Mouse (Mus musculus): ENCODE measurements around the gene Gm10959. TPM values are rescaled to one million over a fixed set of nuclear protein-coding genes. Genes with fewer than 3 reads are reported as not detected.

Gene Gm10959
- polyA plus RNA-seq, 1 experiment from 2014 or later: not detected

- Histone ChIP-seq H3K36me3 (ENCODE audit: control insufficient read depth, insufficient read depth) (no peaks in the 10 kb centered on the region), H3K4me3 (replicated peaks; ENCODE audit: low read length) (no peak overlapping the region), H3K27me3 (replicated peaks; ENCODE audit: control insufficient read depth, insufficient read depth, low read length) (no peaks in the 10 kb centered on the region), H3K4me2 (ENCODE audit: low read length) (no peak overlapping the region), H3K9ac (replicated peaks; ENCODE audit: low read depth, low read length) (no peak overlapping the region), H3K27ac (ENCODE audit: low read length) (no peak overlapping the region), H3K9me3 (ENCODE audit: control insufficient read depth, low read length) (no peaks in the 10 kb centered on the region), H3K4me1 (replicated peaks; ENCODE audit: control insufficient read depth, insufficient read depth, low read length) (no peaks in the 10 kb centered on the region)
- 86% methylated on average over 1 of the region's 1 CpGs for WGBS
- no peak for ATAC-seq
Measured at GRCm38 (mm10) chr3:122871596-122871995, 47.6 kb downstream of the Gm10959 start.

- no peaks in the 10 kb centered on the region for H3K9me3 ChIP-seq (ENCODE audit: control insufficient read depth, low read length)
- 100% methylated on average over 1 of the region's 1 CpGs for WGBS
- ATAC-seq: no peak
Measured at GRCm38 (mm10) chr3:122868270-122868669, 50.9 kb downstream of the Gm10959 start.

GRCm38 (mm10) chr3:122865092-122865491 is 54.1 kb downstream of the Gm10959 start:
- Histone ChIP-seq H3K27me3 (replicated peaks; ENCODE audit: control insufficient read depth, insufficient read depth, low read length) (no peaks in the 10 kb centered on the region), H3K4me2 (ENCODE audit: low read length) (no peak overlapping the region), H3K36me3 (ENCODE audit: control insufficient read depth, insufficient read depth) (no peaks in the 10 kb centered on the region), H3K4me3 (replicated peaks; ENCODE audit: low read length) (no peak overlapping the region), H3K9me3 (ENCODE audit: control insufficient read depth, low read length) (no peaks in the 10 kb centered on the region), H3K4me1 (replicated peaks; ENCODE audit: control insufficient read depth, insufficient read depth, low read length) (no peaks in the 10 kb centered on the region), H3K9ac (replicated peaks; ENCODE audit: low read depth, low read length) (no peak overlapping the region), H3K27ac (ENCODE audit: low read length) (no peak overlapping the region)
- ATAC-seq: no peak
- WGBS: 81% methylated on average over 4 of the region's 4 CpGs

More at GRCm38 (mm10) chr3:122868270-122868669, 50.9 kb downstream of the Gm10959 start:
- no peak overlapping the region for H3K4me3 ChIP-seq (replicated peaks; ENCODE audit: low read length)
- H3K27me3 ChIP-seq (replicated peaks; ENCODE audit: control insufficient read depth, insufficient read depth, low read length): no peaks in the 10 kb centered on the region
- no peak overlapping the region for H3K9ac ChIP-seq (replicated peaks; ENCODE audit: low read depth, low read length)
- H3K27ac ChIP-seq (ENCODE audit: low read length): no peak overlapping the region
- no peaks in the 10 kb centered on the region for H3K4me1 ChIP-seq (replicated peaks; ENCODE audit: control insufficient read depth, insufficient read depth, low read length)
- H3K36me3 ChIP-seq (ENCODE audit: control insufficient read depth, insufficient read depth): no peaks in the 10 kb centered on the region
- H3K4me2 ChIP-seq (ENCODE audit: low read length): no peak overlapping the region

Other genes starting within 250 kb of the Gm10959 start
- 2.8 and 3.2 TPM in 2 replicates for gene Pde5a, start 190.4 kb downstream of the Gm10959 start, polyA plus RNA-seq (2015; fragmentation: Nextera tagmentation; extraction: Ambion mirVana)
- gene Fabp2, start 24.3 kb downstream of the Gm10959 start, polyA plus RNA-seq (2015; fragmentation: Nextera tagmentation; extraction: Ambion mirVana): not detected in 2 replicates
- 76.8 and 87.4 TPM in 2 replicates for gene 1810037I17Rik, start 4.8 kb upstream of the Gm10959 start, polyA plus RNA-seq (2015; fragmentation: Nextera tagmentation; extraction: Ambion mirVana)
- gene Usp53, start 65.2 kb upstream of the Gm10959 start, polyA plus RNA-seq (2015; fragmentation: Nextera tagmentation; extraction: Ambion mirVana): 6.4 and 7.2 TPM in 2 replicates
- not detected in 2 replicates for gene Myoz2, start 115.7 kb upstream of the Gm10959 start, polyA plus RNA-seq (2015; fragmentation: Nextera tagmentation; extraction: Ambion mirVana)

Measured in forebrain, embryonic 16.5 days (tissue).